Mouse (Mus musculus): ENCODE measurements around the gene Nlgn2.

Nlgn2 gene

DNA sequence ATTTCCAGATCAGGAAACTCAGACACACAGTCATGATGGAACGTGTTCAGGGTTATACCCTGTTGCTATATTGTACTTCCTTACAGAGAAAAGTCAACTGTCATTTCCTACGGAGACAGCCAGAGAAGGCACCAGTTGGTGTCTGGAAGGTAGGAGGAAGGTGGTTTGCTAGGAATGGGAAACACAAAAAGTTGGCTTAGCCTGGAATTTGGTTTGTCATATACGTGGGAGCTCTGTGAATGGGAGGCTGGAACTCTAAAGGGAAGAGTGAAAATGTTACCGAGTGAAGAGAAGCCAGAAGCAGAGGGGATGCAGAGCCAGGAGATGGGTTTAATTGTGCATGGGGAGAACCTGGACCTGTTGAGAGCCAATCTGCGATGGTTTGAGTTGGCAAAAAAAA is 46.2 kb downstream of the Nlgn2 start:
- DNase-seq, result no peak

DNA sequence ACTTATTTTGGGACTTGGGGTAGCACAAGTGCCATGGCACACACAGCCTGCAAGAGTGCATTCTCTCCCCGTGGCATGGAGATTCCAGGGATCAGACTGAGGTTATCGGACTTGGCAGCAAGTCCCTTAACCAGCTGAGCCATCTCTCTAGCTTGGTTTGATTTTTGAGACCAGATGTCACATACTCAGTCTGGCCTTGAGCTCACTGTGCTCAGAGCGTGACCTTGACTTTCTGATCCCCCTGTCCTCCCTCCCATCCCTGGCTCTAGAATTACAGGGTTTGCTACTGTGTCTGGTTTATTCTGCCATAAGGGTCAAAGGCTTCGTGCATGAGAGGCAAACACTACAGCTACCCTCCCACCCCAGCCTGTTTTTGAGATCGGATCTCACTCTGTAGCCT is 48.2 kb downstream of the Nlgn2 start:
- no peak for DNase-seq

DNA sequence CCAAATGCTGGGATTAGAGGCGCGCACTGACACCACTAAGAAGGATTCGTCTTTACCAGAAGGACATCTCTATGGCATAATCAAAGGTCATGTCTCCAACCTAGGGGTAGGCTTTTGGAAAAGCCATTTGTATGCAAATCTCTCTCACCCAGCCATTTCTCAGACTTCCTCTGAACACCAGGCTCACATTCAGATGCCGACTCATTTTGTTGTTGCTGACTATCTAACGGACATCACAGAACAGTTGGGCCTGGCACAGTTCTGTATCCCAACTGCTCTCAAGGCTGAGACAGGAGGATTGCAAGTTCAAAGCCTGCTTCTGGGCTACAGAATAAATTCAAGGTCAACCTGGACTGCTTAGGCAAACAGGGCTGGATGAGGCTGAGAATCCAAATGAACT is 50.3 kb downstream of the Nlgn2 start:
- no peak for DNase-seq

DNA sequence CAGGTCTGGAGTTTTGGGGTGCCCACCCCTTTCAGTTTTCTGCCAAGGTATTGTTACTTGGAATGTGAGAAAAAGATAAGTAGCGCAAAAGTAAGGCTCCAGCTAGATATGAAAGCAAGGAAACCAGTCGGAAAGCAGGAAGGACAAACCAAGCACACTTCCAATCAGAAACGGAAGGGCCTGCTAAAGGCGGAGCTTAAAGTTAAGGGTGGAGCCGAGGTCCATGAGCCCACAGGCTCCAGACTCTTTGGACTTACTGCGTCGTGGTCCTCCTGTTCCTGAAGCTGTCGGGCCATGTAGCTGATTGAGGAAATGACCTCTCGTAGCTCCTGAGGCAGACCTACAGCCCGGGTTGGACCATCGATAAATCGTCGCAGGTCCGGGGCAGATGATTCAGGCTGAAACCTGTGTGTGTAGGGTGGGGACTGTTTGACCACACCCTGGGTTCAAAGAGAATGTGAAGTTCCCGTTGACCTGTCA is 52.8 kb downstream of the Nlgn2 start:
- no peak for DNase-seq

DNA sequence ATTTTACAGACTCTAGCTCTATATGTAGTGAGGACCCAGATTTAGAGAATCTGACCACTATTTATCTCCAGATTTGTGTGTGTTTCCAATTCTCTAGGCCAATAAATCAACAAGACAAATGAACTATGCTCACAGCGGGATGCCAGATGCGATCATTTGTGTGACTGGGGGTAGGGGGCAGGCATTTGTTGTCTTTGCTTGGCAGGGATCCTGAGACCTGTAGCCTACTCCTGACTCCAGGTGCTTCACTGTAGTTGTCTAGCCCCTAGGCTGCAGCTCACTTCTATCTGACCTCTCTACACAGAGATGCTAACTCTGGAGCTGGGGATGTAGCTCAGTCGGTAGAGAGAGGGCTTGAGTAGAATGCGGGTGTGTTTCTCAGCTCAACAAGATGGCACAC is 55.8 kb downstream of the Nlgn2 start:
- no peak for DNase-seq

DNA sequence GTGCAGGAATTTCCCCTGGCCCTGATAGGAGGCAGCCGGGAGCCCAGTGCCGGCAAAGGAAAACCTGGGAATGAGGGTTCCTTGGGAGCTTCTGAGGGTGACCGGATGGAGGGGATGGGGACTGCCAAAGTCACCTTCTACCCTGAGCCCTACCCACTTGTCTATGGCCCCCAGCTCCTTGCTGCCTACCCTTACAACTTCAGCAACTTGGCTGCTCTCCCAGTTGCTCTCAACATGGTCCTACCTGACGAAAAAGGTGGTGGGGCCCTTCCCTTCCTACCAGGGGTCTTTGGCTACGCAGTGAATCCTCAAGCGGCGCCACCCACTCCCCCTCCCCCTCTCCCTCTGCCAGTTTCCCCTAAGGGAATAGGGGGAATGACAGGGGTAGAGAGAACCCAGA is 58.6 kb downstream of the Nlgn2 start:
- no peak for DNase-seq

DNA sequence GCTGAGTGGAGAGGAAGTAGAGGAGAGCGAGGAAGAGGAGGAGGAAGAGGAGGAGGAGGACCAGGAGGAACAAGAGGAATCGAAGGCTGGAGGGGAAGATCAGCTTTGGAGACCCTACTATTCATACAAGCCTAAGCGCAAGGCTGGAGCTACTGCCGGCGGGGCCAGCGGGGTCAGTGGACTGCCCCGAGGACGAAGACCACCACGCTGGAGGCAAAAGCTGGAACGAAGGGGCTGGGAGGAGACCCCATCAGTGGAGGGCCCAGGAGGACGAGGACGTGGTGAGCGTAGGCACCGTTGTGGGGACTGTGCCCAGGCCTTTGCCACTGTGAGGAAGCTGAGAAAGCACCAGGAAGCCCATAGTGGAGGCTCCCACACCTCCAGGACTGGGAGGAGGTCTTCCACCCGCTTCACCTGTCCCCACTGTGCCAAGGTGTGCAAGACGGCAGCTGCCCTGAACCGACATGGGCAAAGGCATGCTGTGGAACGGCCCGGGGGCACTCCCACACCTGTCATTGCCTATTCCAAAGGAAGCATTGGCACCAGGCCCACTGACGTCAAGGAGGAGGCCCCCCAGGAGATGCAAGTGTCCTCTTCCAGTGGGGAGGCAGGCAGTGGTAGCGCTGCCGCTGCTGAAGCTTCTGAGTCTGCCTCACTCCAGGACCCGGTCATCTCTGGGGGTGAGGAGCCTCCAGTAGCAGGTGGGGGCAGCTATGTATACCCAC is 59.2 kb downstream of the Nlgn2 start:
- no peak for DNase-seq

DNA sequence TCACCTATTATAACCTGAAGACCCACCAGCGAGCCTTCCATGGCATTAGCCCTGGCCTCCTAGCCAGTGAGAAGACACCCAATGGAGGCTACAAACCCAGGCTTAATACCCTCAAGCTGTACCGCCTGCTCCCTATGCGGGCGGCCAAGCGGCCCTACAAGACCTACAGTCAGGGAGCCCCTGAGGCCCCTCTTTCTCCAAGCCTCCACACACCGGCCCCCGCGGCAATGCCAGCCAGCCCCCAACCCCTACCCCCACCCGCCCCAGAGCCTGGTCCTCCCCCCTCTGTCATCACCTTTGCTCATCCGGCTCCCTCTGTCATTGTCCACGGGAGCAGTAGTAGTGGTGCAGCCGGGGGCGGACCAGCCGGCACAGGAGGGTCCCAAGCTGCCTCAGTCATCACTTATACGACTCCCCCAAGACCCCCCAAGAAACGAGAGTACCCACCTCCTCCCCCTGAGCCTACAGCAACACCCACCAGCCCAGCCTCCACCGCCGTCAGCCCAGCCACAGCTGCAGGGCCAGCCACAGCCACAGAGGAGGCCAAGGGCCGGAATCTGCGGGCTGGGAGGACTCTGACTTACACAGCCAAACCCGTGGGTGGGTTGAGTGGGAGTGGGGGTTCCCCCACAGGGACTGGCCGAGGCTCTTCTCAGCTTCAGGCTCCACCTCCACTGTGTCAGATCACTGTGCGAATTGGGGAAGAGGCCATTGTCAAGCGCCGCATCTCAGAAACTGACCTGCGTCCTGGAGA is 59.9 kb downstream of the Nlgn2 start:
- DNase-seq, result no peak

DNA sequence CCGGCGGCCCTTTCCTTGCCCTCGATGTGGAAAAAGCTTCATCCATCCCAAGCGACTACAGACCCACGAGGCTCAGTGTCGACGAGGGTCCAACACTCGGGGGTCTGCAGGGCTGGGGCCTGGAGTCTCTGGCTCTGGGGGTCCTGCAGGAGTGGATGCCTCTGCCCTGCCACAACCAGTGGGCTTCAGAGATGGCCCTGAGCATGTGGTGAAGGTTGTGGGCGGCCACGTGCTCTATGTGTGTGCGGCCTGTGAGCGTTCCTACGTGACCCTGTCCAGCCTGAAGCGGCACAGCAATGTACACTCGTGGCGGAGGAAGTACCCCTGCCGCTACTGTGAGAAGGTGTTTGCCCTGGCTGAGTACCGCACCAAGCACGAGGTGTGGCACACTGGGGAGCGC is 61.1 kb downstream of the Nlgn2 start:
- no peak for DNase-seq

DNA sequence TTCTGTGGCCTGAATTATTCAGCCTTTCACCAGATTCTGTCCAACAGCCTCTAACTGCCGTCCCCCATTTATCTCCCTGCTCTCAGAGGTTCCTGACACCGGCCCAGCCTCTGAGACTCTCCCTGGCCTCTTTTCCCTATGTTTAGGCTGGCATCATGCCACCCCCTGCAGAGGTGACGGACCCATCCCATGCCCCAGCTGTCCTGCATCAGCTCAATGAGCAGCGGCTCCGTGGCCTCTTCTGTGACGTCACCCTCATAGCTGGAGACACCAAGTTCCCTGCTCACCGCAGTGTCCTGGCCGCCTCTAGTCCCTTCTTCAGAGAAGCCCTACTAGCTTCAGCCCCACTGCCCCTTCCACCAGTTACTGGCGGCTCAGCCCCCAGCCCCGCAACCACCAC is 61.9 kb downstream of the Nlgn2 start:
- no peak for DNase-seq

DNA sequence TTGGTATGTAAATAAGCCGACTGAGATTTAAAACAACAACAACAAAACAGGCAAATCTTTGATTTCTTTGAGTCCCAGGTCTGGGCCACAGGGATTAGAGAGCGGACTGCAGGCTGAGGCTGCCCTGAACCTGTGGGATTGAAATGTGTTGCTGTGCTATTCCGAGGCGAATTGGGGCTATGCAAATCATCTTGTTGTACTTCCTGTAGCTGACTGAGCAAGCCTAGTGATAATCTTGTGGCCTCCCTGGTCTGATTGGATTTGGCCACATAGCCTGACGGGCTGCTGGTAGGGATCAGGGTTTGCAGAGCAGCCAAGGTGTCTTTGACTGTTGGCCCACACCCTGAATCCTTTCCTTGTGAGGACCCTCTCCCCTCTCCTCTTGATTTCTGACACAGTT is 62.6 kb downstream of the Nlgn2 start:
- DNase-seq, result no peak

All from layer of hippocampus, adult 9-11 months (tissue).